Mouse (Mus musculus) cerebellum, adult 2 months (tissue): ENCODE results near the gene Sec14l3. TPM values are rescaled to one million over a fixed set of nuclear protein-coding genes. Genes with fewer than 3 reads are reported as not detected.
"Not testable (repeated sequence)": the region's sequence is repeated elsewhere in the genome, so short reads cannot be mapped to it uniquely, and the experiment has no call there.

Experiments
- DNase-seq, 2 experiments: peaks; one replicate each; pipeline ENCODE4 v3.0.0; 2021
- H3K27ac ChIP-seq: fragments of 200-500 bp; 2 replicates; pipeline ENCODE4 v1.5.1; 2012; ENCODE audit warnings: low read length, control low read depth, inconsistent platforms; ENCODE audit not compliant: insufficient read depth
- H3K27me3 ChIP-seq: fragments of 200-500 bp; 2 replicates; pipeline ENCODE4 v1.6.1; 2012; ENCODE audit warnings: inconsistent platforms, mild to moderate bottlenecking, low read length, moderate library complexity; ENCODE audit not compliant: control insufficient read depth, insufficient read depth
- H3K4me1 ChIP-seq: fragments of 200-500 bp; 2 replicates; pipeline ENCODE4 v1.6.1; 2011; ENCODE audit warnings: low read length; ENCODE audit not compliant: control insufficient read depth, insufficient read depth
- H3K4me3 ChIP-seq: fragments of 200-500 bp; replicated peaks from 2 replicates; pipeline ENCODE3; 2011; ENCODE audit warnings: mild to moderate bottlenecking, low read depth, low read length, control low read depth; ENCODE audit not compliant: insufficient read depth
- CTCF ChIP-seq: fragments of 200-500 bp; IDR thresholded peaks from 2 replicates; pipeline ENCODE4 v1.5.1; 2011; ENCODE audit warnings: low read depth, mild to moderate bottlenecking, control low read depth, low read length, moderate library complexity, borderline replicate concordance; ENCODE audit not compliant: insufficient read depth
- POLR2A ChIP-seq: fragments of 200-500 bp; IDR thresholded peaks from 2 replicates; pipeline ENCODE4 v1.6.1; 2011; ENCODE audit warnings: low read length, control low read depth, borderline replicate concordance; ENCODE audit not compliant: insufficient read depth
- WGBS: fragments of 180-500 bp; shearing (Covaris S2); methylation state at CpG from one replicate; pipeline ENCODE4 v1.1.7; 2018; 5-methylcytosine and 5-hydroxymethylcytosine counted together
- polyA plus RNA-seq: library from polyadenylated mRNA; depleted of rRNA; stranded (reverse); fragments of >200 nt; gene quantifications from 2 replicates; pipeline ENCODE4 v1.2.3, GENCODE M21; 2012; rRNA removed

The Sec14l3 gene
- polyA plus RNA-seq, result not detected in 2 replicates

DNA sequence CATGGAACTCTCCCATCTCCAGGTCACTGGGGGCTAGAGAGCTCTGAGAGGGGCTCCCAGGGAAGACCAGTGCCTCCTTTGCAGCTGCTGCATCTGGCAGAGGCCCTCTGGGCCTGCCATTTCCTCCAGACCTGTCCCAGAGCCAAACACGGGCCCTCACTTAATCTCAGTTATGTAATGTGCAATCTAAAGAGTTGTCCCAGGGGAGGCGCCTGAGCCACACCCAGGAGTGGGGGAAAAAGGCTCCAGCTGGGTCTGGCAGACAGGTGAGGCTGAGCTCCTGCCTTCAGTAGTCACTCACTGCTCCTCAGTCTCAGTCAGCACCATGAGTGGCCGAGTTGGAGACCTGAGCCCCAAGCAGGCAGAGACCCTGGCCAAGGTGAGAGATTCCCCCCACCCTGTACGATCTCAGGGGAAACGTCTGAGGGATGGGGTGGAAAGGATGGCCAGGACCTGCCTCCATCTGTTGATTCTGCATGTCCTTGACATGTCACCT is at the start of gene Sec14l3:
Sec14l3 (plus strand) TSS at position 215 of the 496 bp plus-strand sequence.
- TF ChIP-seq CTCF (no peak), POLR2A (no peak)
- WGBS, result 49% methylated on average over 5 of the region's 5 CpGs

GRCm38 (mm10) chr11:4015796-4016195 is 48.8 kb upstream of the Sec14l3 start:
- WGBS, result 87% methylated on average over 14 of the region's 14 CpGs
- not testable (repeated sequence) for H3K4me3 ChIP-seq, H3K27ac ChIP-seq, DNase-seq, H3K4me1 ChIP-seq, H3K27me3 ChIP-seq

More for the DNA sequence above, at the start of gene Sec14l3:
- no peak within 1 kb of the TSS for H3K4me3 ChIP-seq
- no peak for DNase-seq
- H3K27ac ChIP-seq, result no peak within 1 kb of the TSS
- no peaks in the 10 kb centered on the region for H3K4me1 ChIP-seq
- H3K27me3 ChIP-seq, result no peaks in the 10 kb centered on the region

DNA sequence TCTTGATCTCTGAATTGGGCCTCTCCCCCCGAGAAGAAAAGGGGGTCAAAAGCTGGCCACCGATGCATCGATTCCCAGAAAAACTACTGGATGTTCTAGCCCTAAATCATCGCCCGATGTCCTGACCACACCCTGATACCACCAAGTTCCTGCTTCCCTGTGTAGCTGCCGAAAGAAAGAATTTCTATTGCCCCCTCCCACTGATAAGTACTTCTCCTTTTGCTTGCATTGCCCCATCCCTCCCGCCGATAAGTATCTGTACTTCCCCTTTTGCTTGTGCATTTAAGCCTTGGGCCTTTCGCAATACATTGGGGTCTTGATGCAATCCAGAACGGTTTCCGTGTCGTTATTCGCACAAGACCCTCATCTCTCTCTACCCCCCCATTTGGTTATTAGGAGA is 42.5 kb upstream of the Sec14l3 start:
- H3K4me3 ChIP-seq, H3K27me3 ChIP-seq, H3K27ac ChIP-seq, DNase-seq, H3K4me1 ChIP-seq: not testable (repeated sequence)
- 89% methylated on average over 13 of the region's 13 CpGs for WGBS

- Histone ChIP-seq H3K27me3 (no peaks in the 10 kb centered on the region), H3K4me1 (no peaks in the 10 kb centered on the region), H3K4me3 (no peak overlapping the region), H3K27ac (no peak overlapping the region)
- WGBS, result 72% methylated on average over 2 of the region's 2 CpGs
- no peak for DNase-seq
- TF ChIP-seq CTCF, result no peak
- TF ChIP-seq POLR2A, result no peak
These were observed 41.3 kb upstream of the Sec14l3 start for GRCm38 (mm10) chr11:4023321-4023720.

DNA sequence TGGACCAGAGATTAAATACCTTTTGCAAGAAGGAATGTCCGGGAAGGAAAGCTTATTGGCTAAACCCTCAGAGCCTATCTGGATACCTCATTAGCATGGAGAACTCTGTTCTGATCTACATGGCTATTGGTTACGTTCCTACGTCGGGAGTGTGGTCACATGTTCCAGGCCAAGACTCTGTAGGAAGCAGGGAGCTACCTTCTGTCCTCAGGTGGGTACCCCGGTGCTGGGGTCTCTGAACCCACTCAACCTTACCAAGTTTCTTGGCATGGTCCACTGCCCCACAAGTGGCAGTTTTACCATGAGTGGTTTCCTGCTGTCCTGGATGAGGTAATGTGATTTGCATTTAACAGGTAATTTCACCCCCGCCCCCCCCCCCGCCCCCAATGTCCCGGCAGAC is 37.6 kb upstream of the Sec14l3 start:
- Histone ChIP-seq H3K4me3 (no peak overlapping the region), H3K4me1 (no peaks in the 10 kb centered on the region), H3K27me3 (no peaks in the 10 kb centered on the region), H3K27ac (no peak overlapping the region)
- no peak for DNase-seq
- WGBS, result 76% methylated on average over 8 of the region's 8 CpGs
- no peak for TF ChIP-seq POLR2A
- TF ChIP-seq CTCF, result no peak

- Histone ChIP-seq H3K27me3 (no peaks in the 10 kb centered on the region), H3K4me1 (no peaks in the 10 kb centered on the region), H3K27ac (no peak overlapping the region), H3K4me3 (no peak overlapping the region)
- WGBS, result 73% methylated on average over 9 of the region's 9 CpGs
- TF ChIP-seq CTCF (no peak), POLR2A (no peak)
- DNase-seq, result no peak
These were observed 36.9 kb upstream of the Sec14l3 start for GRCm38 (mm10) chr11:4027561-4028334.

DNA sequence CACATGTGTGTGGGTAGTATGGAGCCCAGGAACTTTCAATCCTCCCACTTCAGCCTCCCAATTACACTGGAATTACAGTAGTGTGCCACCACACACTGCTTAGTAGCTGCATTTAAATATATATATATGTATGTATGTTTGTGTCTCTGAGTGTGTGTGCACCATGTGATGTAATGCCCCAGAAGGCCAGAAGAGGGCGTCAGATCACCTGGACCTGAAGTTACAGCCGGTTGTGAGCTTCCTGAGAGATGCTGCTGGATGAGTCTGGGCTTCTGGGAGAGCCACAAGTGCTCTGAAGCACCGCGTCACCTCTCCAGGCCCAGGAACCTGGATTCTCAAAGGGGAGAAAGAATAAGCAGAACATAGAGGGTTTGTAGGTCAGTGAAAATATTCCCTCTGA is 35.3 kb upstream of the Sec14l3 start:
- no peak for TF ChIP-seq CTCF
- no peak for TF ChIP-seq POLR2A
- Histone ChIP-seq H3K4me3 (no peak overlapping the region), H3K4me1 (no peaks in the 10 kb centered on the region), H3K27me3 (no peaks in the 10 kb centered on the region), H3K27ac (no peak overlapping the region)
- WGBS, result 66% methylated on average over 4 of the region's 4 CpGs
- no peak for DNase-seq

GRCm38 (mm10) chr11:4031126-4031941 is 33.3 kb upstream of the Sec14l3 start, which contains the start of gene Sec14l4:
Gene Sec14l4, plus strand, starts transcription at chr11:4031462.
- H3K4me3 ChIP-seq, result no peak within 1 kb of the TSS
- H3K27ac ChIP-seq, result no peak within 1 kb of the TSS
- H3K27me3 ChIP-seq, result no peaks in the 10 kb centered on the region
- no peaks in the 10 kb centered on the region for H3K4me1 ChIP-seq
- TF ChIP-seq CTCF (no peak), POLR2A (no peak)
- DNase-seq, result no peak
- 49% methylated on average over 16 of the region's 16 CpGs for WGBS
